Mouse (Mus musculus) retina, adult 2 months (tissue): ENCODE results near the gene Megf11.
A peak's percentile ranks its signal among the peaks of the same experiment; 100 is the strongest.

Source experiments
- DNase-seq: peaks from one replicate; pipeline ENCODE4 v3.0.0-alpha.2; 2012; ENCODE audit warnings: low read depth, low spot score

Gene Megf11

DNA sequence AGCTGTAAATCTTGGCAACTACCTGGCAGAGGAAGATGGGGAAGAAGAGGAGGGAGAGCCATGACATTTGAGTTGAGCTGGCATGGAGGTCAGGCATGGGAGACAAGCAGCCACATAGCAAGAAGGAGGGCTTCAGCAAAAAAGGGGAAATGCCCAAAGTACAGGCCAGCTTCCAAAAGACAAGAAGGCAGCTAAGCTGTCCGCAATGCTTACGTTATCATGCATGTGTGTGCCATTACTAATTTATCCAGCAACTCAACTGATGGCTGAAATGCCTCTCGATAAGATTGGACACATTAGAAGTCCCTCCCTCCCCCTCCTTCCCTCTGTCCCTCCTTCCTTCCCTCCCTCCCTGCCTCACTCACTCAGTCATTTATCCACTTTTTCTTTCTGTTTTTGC, 260.0 kb downstream of the Megf11 start:
- no peak for DNase-seq

DNA sequence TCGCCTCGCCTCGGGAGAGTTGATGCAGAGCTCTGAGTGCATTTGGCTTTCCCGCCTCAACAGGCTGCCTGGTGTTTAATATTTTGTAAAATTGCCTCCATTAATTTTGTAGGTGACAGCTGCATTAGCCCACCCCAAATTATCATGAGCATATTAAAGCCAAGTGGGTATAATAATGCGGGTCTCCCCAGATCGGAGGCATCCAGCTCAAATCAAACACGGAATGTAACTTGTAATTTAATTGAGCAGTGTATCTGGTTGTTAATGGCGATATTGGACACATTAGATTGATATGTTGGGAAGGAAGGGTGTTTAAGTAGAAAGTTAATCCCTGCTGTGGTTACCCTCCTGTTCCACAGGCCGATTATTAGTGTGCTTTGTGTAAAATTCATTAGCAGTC, 264.0 kb downstream of the Megf11 start:
- DNase-seq, result no peak

GRCm38 (mm10) chr9:64649892-64650291, 264.5 kb downstream of the Megf11 start:
- DNase-seq, result no peak

- peak; percentile 29 for DNase-seq
Measured at GRCm38 (mm10) chr9:64651181-64651580, 265.8 kb downstream of the Megf11 start.

DNA sequence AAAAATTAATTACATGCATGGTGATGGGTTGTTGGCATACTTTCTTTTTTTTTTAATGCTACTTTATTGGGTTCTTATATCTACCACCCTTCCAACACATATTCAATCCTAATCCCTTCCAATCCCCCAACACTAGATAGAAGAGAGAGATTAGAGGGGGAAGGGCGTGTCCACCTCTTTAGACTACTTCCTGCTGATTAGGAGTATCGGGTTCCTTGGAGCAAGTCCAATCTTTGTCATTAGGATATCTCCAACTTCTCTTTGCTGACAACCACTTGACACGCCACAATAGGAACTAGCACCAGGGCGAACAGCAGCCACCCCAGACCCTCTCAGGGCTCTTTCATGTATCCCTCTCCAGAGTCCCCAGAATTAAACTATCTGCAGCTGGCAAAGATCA, 266.3 kb downstream of the Megf11 start:
- DNase-seq, result no peak

- no peak for DNase-seq
Measured at GRCm38 (mm10) chr9:64652138-64652537, 266.7 kb downstream of the Megf11 start.

DNA sequence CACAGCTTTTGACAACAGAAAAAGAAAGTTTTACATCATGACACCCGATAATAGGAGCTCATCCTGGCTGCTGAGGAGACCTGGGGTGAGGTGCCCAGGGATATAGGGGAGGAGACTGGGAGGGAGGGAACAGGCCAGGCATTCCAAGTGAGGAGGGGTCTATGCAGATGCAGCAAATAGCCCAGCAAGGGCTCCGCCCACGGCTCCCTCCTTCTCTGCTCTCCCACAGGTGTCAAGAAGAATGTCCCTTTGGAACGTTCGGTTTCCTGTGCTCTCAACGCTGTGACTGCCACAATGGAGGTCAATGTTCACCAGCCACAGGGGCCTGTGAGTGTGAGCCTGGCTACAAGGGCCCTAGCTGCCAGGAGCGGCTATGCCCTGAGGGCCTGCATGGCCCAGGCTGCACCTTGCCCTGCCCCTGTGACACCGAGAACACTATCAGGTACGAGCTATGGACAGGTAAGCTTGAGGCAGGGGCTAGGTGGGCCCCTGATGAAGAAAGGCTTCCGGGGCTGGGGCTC, 267.5 kb downstream of the Megf11 start:
- no peak for DNase-seq

- no peak for DNase-seq
Measured at GRCm38 (mm10) chr9:64654723-64655122, 269.3 kb downstream of the Megf11 start.

- no peak for DNase-seq
Measured at GRCm38 (mm10) chr9:64656613-64657012, 271.2 kb downstream of the Megf11 start.

GRCm38 (mm10) chr9:64660222-64660621, 274.8 kb downstream of the Megf11 start:
- DNase-seq, result no peak

DNA sequence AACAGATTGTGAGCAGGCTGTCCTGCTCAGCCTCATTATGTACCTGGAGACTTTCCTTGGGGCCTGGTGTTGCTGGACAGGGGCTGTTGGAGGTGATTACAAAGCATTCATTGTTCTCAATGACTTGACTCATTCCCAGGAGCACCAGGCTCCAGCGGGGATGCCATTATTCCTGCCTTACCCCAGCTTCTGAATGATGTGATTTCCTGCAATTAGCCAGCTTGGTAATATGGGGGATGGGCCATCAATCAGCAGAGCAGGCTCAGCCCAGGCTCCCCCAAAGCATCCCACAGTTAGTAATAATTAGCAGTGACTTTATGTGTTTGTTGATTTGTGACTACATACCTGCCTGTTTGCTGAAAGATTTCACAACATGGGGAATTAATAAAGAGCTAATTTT, 279.2 kb downstream of the Megf11 start:
- no peak for DNase-seq

GRCm38 (mm10) chr9:64666549-64666948, 281.1 kb downstream of the Megf11 start:
- no peak for DNase-seq

GRCm38 (mm10) chr9:64667513-64667912, 282.1 kb downstream of the Megf11 start:
- no peak for DNase-seq

DNA sequence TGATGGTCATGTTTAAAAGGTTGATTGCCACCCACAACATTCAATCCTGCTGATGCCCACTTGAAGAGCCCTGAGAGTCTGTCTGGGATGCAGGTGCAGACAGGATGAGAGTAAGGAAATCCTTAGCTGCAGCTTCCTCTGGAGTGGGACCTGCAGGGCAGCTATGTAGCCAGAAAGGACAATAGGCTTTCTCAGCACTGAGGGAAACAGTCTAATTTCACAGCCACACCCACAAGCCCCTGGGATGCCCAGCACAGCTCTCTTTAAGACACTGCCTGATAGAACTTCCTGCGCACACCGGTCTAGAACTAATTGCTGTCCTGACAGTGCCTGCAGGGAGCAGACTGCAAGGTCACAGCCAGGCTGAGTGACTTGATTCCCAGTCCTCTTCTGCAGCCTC, 282.6 kb downstream of the Megf11 start:
- DNase-seq, result no peak

- peak; percentile 53 for DNase-seq
Measured at GRCm38 (mm10) chr9:64671341-64672319, 286.2 kb downstream of the Megf11 start.

GRCm38 (mm10) chr9:64687122-64688014, 301.9 kb downstream of the Megf11 start:
- no peak for DNase-seq

GRCm38 (mm10) chr9:64688015-64688394, 302.6 kb downstream of the Megf11 start:
- no peak for DNase-seq

DNA sequence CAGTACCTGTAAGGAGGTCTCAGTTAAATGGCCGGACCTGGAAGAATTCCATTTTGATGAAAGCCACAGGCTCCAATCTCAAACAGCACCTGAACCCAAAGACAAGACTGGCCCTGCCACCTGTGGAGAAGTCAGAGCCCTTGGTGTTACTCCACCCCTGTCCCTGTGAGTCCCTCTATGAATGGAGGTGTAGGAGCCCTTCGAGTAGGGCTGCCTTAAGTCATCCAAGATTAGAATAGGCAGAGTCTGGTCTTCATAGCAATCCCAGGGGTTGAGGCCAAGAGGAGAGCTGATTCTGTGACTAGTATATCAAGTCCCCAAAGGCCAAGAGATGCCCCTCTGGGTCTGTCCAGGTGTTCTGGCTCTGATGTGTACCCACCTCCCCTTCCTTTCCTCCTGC, 305.3 kb downstream of the Megf11 start:
- no peak for DNase-seq

DNA sequence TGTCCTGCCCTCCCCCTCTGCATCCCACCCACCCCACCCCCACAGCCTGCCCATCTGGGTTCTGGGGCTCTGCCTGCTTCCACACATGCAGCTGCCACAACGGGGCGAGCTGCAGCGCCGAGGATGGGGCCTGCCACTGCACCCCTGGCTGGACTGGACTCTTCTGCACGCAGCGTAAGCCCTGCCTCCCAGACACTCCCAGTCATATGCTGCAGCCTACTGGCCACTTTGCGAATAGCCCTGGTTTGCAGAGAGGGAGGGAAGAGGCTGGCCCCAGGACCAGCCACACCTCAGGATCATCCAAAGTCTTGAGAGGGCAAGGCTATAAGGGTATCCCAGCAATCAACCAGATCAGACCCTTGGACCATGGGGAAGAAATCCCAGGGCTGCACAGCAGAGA, 305.8 kb downstream of the Megf11 start:
- DNase-seq, result peak; percentile 53

GRCm38 (mm10) chr9:64693094-64693493, 307.7 kb downstream of the Megf11 start:
- DNase-seq, result no peak

DNA sequence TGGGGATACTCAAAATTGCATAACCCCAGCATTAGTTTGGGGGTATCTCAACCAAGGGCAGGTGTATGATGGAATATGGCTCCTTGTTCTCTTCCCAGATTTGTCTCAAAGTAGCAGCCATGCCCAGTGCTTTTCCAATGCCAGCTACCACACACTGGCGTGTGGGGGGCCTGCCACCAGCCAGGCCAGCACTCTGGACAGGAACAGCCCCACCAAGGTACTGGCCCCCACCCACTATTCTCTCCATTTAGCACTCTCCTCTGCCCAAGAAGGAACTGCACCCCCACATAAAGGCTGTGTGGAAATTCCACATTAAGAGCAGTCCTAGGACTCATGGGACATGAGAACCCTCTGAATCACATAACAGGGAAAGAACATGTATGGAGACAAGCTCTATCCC, 309.8 kb downstream of the Megf11 start:
- no peak for DNase-seq

GRCm38 (mm10) chr9:64696404-64696803, 311.0 kb downstream of the Megf11 start:
- no peak for DNase-seq
